In the genomic region with DNA sequence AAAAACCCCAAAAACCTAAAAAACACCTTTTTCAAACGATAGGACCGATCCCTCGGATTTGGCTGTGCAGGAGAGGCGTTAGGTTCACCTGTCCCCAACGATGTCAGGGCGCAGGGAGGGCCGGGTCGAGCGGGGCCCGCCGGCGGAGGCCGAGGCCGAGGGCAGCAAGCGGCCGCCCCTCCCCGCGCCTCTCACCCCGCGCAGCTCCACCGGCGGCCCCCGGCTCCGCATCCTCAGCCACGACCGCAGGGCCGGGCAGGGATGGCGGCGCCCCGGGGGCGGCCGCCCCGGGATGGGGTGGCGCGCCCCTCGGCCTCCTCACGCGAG, we compare ENCODE assay signal across 1 mouse cellular context.
TF ChIP-seq lines count a peak whose summit lies in the region.

No protein-coding gene starts in this region.

TF ChIP-seq in CH12.LX, 34 proteins besides CTCF, POLR2A, EP300 and RAD21 (continued from another document):
- TF ChIP-seq GABPA (IDR thresholded peaks at IDR 0.05; ENCODE audit: insufficient replicate concordance, low read depth, low read length) (no peak), JUND (conservative IDR thresholded peaks at IDR 0.05; ENCODE audit: low read depth, low read length) (no peak), USF1 (IDR thresholded peaks at IDR 0.05; ENCODE audit: low read depth, low read length) (no peak), BHLHE40 (IDR thresholded peaks at IDR 0.05; ENCODE audit: low read depth, low read length) (peak; percentile 52; the same call in 1 of the 2 replicates), TBP (conservative IDR thresholded peaks at IDR 0.05; ENCODE audit: low read depth, low read length) (no peak), CHD1 (IDR thresholded peaks at IDR 0.05; ENCODE audit: low read depth, low read length) (no peak), E2F4 (IDR thresholded peaks at IDR 0.05; ENCODE audit: insufficient replicate concordance, low read depth, low read length) (no peak), RCOR1 (conservative IDR thresholded peaks at IDR 0.05; ENCODE audit: low read depth, low read length) (no peak), MYC (IDR thresholded peaks at IDR 0.05; ENCODE audit: low read depth, low read length) (no peak), TCF12 (IDR thresholded peaks at IDR 0.05; ENCODE audit: low read depth, low read length) (no peak), SMC3 (IDR thresholded peaks at IDR 0.05; ENCODE audit: low read depth, low read length) (no peak), USF2 (conservative IDR thresholded peaks at IDR 0.05; ENCODE audit: low read depth, low read length) (no peak), NELFE (IDR thresholded peaks at IDR 0.05; ENCODE audit: low read depth, low read length) (0 out of 2 replicates have a peak, but pooled peaks have one; percentile 4), ZMIZ1 (IDR thresholded peaks at IDR 0.05; ENCODE audit: low read depth, low read length) (no peak), UBTF (IDR thresholded peaks at IDR 0.05; ENCODE audit: low read depth, low read length) (peak; percentile 67; the same call in 1 of the 2 replicates), JUN (IDR thresholded peaks at IDR 0.05; ENCODE audit: insufficient read depth, low read depth, low read length) (no peak), MAFK (IDR thresholded peaks at IDR 0.05; ENCODE audit: insufficient replicate concordance, low read length) (no peak), ZNF384 (IDR thresholded peaks at IDR 0.05; ENCODE audit: low read depth, low read length) (no peak), CHD2 (IDR thresholded peaks at IDR 0.05; ENCODE audit: low read length) (no peak), MAX (IDR thresholded peaks at IDR 0.05; ENCODE audit: low read length) (no peak), MXI1 (IDR thresholded peaks at IDR 0.05; ENCODE audit: low read depth, low read length) (no peak), MAZ (IDR thresholded peaks at IDR 0.05; ENCODE audit: low read depth, low read length) (no peak), ZKSCAN1 (IDR thresholded peaks at IDR 0.05; ENCODE audit: borderline replicate concordance, low read depth, low read length) (no peak), POLR2AphosphoS2 (IDR thresholded peaks at IDR 0.05; ENCODE audit: low read depth, low read length) (no peak), ZC3H11A (IDR thresholded peaks at IDR 0.05; ENCODE audit: low read depth, low read length) (no peak), PAX5 (IDR thresholded peaks at IDR 0.05; ENCODE audit: low read length) (no peak)
